Mouse (Mus musculus): ENCODE measurements around the gene Ankrd40. TPM values are rescaled to one million over a fixed set of nuclear protein-coding genes. Genes with fewer than 3 reads are reported as not detected.
A peak's percentile ranks its signal among the peaks of the same experiment; 100 is the strongest.

Gene Ankrd40
- polyA plus RNA-seq, 1 experiment from 2014 or later, result 20.4 TPM

- Histone ChIP-seq H3K4me1 (replicated peaks; ENCODE audit: control insufficient read depth, insufficient read depth, low read length) (peaks cover 22% of the 10 kb centered on the region), H3K4me2 (ENCODE audit: low read length) (no peak overlapping the region), H3K27me3 (replicated peaks; ENCODE audit: control insufficient read depth, insufficient read depth, low read length) (no peaks in the 10 kb centered on the region), H3K4me3 (ENCODE audit: low read depth, low read length) (no peak overlapping the region), H3K27ac (ENCODE audit: low read depth) (no peak overlapping the region), H3K36me3 (ENCODE audit: control insufficient read depth, insufficient read depth, low read length) (peaks cover 14% of the 10 kb centered on the region), H3K9ac (ENCODE audit: low read length) (no peak overlapping the region), H3K9me3 (ENCODE audit: control insufficient read depth, low read length) (no peaks in the 10 kb centered on the region)
- WGBS, result 94% methylated on average over 3 of the region's 3 CpGs
- ATAC-seq (replicated peaks; ENCODE audit: low FRiP score, low TSS enrichment, low read depth), result no peak
- no peak for DNase-seq (ENCODE audit: low spot score)
Observed at GRCm38 (mm10) chr11:94330211-94330610, 2.4 kb downstream of the Ankrd40 start.

GRCm38 (mm10) chr11:94332726-94333125 lies 4.9 kb downstream of the Ankrd40 start:
- Histone ChIP-seq H3K4me1 (replicated peaks; ENCODE audit: control insufficient read depth, insufficient read depth, low read length) (peaks cover 16% of the 10 kb centered on the region), H3K4me3 (ENCODE audit: low read depth, low read length) (no peak overlapping the region), H3K9me3 (ENCODE audit: control insufficient read depth, low read length) (no peaks in the 10 kb centered on the region), H3K36me3 (ENCODE audit: control insufficient read depth, insufficient read depth, low read length) (peaks cover 36% of the 10 kb centered on the region), H3K4me2 (ENCODE audit: low read length) (no peak overlapping the region), H3K27me3 (replicated peaks; ENCODE audit: control insufficient read depth, insufficient read depth, low read length) (no peaks in the 10 kb centered on the region), H3K27ac (ENCODE audit: low read depth) (no peak overlapping the region), H3K9ac (ENCODE audit: low read length) (no peak overlapping the region)
- no peak for DNase-seq (ENCODE audit: low spot score)
- WGBS, result 86% methylated on average over 6 of the region's 6 CpGs
- no peak for ATAC-seq (replicated peaks; ENCODE audit: low FRiP score, low TSS enrichment, low read depth)

DNA sequence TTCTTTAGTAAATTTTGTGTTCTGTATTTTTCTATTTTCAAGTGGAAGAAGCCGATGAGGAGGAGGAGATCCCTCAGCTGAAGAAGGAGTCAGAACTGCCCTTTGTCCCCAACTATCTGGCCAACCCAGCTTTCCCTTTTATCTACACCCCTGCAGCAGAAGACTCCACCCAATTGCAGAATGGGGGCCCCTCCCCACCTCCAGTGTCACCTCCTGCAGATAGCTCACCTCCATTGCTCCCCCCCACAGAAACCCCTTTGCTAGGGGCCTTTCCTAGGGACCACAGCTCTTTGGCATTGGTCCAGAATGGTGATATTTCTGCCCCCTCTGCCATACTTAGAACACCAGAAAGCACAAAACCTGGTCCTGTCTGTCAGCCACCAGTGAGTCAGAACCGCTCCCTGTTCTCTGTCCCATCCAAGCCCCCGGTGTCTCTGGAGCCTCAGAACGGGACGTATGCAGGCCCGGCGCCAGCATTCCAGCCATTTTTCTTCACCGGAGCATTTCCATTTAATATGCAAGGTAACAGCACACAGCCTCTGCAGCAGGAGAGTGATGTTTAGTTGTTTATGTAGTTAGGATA lies 6.7 kb downstream of the Ankrd40 start:
- DNase-seq (ENCODE audit: low spot score) (no peak), ATAC-seq (replicated peaks; ENCODE audit: low FRiP score, low TSS enrichment, low read depth) (no peak)
- Histone ChIP-seq H3K27me3 (replicated peaks; ENCODE audit: control insufficient read depth, insufficient read depth, low read length) (no peaks in the 10 kb centered on the region), H3K9ac (ENCODE audit: low read length) (no peak overlapping the region), H3K36me3 (ENCODE audit: control insufficient read depth, insufficient read depth, low read length) (peaks cover 54% of the 10 kb centered on the region), H3K4me2 (ENCODE audit: low read length) (no peak overlapping the region), H3K9me3 (ENCODE audit: control insufficient read depth, low read length) (no peaks in the 10 kb centered on the region), H3K27ac (ENCODE audit: low read depth) (no peak overlapping the region), H3K4me1 (replicated peaks; ENCODE audit: control insufficient read depth, insufficient read depth, low read length) (peaks cover 13% of the 10 kb centered on the region), H3K4me3 (ENCODE audit: low read depth, low read length) (no peak overlapping the region)
- WGBS, result 90% methylated on average over 8 of the region's 8 CpGs

GRCm38 (mm10) chr11:94336551-94336950 lies 8.8 kb downstream of the Ankrd40 start:
- H3K9ac ChIP-seq (ENCODE audit: low read length), result no peak overlapping the region
- H3K36me3 ChIP-seq (ENCODE audit: control insufficient read depth, insufficient read depth, low read length), result peaks cover 67% of the 10 kb centered on the region
- ATAC-seq (replicated peaks; ENCODE audit: low FRiP score, low TSS enrichment, low read depth), result no peak

DNA sequence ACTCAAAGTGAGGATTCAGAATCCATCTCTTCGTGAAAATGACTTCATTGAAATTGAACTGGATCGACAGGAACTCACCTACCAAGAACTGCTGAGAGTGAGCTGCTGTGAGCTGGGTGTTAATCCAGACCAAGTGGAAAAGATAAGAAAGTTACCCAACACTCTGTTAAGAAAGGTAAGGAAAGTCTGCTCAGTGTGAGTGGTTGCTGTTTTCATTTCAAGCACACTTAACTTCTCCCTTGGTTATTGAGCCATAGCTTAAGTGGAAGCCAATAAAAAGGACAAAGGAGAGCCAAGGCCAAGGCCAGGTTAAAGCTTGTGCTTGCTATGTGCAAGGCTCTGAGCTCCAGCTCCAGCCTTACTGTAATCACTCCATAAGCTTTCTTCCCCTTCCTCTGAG lies 10.5 kb downstream of the Ankrd40 start:
- no peaks in the 10 kb centered on the region for H3K27me3 ChIP-seq (replicated peaks; ENCODE audit: control insufficient read depth, insufficient read depth, low read length)
- no peak overlapping the region for H3K27ac ChIP-seq (ENCODE audit: low read depth)
- ATAC-seq (replicated peaks; ENCODE audit: low FRiP score, low TSS enrichment, low read depth), result no peak
- H3K4me3 ChIP-seq (ENCODE audit: low read depth, low read length), result no peak overlapping the region
- no peak overlapping the region for H3K4me2 ChIP-seq (ENCODE audit: low read length)
- no peaks in the 10 kb centered on the region for H3K9me3 ChIP-seq (ENCODE audit: control insufficient read depth, low read length)
- H3K4me1 ChIP-seq (replicated peaks; ENCODE audit: control insufficient read depth, insufficient read depth, low read length), result peaks cover 5% of the 10 kb centered on the region; the same call in 1 of the 2 replicates
- no peak overlapping the region for H3K9ac ChIP-seq (ENCODE audit: low read length)
- DNase-seq (ENCODE audit: low spot score), result no peak
- 84% methylated on average over 2 of the region's 2 CpGs for WGBS
- peaks cover 72% of the 10 kb centered on the region for H3K36me3 ChIP-seq (ENCODE audit: control insufficient read depth, insufficient read depth, low read length)

More at GRCm38 (mm10) chr11:94336551-94336950, 8.8 kb downstream of the Ankrd40 start:
- no peak for DNase-seq (ENCODE audit: low spot score)
- H3K27me3 ChIP-seq (replicated peaks; ENCODE audit: control insufficient read depth, insufficient read depth, low read length), result no peaks in the 10 kb centered on the region
- H3K27ac ChIP-seq (ENCODE audit: low read depth), result no peak overlapping the region
- H3K4me2 ChIP-seq (ENCODE audit: low read length), result no peak overlapping the region
- no peaks in the 10 kb centered on the region for H3K9me3 ChIP-seq (ENCODE audit: control insufficient read depth, low read length)
- no peak overlapping the region for H3K4me3 ChIP-seq (ENCODE audit: low read depth, low read length)
- H3K4me1 ChIP-seq (replicated peaks; ENCODE audit: control insufficient read depth, insufficient read depth, low read length), result no peaks in the 10 kb centered on the region; the same call in 1 of the 2 replicates

DNA sequence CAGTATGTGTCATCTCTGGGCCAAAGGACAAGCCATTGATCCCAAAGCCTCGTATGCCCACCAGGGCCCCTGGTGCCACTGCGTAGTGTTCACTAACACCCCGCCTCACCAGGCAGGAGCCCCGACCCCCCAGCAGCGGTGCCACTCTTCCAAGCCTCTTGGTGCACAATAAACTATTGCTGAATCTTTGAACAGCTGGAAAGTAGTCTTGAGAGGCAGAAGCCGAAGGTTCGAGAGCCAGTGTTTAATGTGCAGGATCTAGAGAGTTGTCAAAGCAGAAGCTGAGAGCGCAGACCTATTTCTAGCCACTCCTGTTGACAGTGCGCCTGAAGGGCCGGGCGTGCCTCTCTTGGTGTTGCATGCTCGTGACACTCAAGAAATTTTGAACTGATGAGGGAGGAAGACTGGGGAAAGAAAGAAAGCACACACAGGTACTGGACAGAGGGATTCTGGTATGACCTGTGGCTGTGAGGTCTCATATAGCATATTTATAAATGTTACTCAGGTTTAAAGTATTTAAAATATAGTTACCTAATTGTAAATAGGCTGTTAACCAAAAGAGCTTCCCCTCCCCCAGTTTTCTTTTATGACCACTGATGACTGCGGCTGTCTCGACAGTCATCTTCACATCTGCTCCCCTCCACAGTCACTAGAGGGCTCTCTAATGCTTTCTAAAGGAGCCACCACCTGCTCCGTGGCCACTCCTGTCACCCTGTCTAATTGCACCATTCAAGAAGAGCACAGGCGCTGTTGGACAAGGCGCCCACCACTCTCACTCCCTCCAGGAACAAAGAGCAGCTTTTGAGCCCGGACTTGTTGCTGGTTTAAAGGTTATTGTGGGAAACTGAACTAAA lies 12.2 kb downstream of the Ankrd40 start:
- peak; percentile 69 for DNase-seq (ENCODE audit: low spot score)
- H3K36me3 ChIP-seq (ENCODE audit: control insufficient read depth, insufficient read depth, low read length), result peaks cover 61% of the 10 kb centered on the region

DNA sequence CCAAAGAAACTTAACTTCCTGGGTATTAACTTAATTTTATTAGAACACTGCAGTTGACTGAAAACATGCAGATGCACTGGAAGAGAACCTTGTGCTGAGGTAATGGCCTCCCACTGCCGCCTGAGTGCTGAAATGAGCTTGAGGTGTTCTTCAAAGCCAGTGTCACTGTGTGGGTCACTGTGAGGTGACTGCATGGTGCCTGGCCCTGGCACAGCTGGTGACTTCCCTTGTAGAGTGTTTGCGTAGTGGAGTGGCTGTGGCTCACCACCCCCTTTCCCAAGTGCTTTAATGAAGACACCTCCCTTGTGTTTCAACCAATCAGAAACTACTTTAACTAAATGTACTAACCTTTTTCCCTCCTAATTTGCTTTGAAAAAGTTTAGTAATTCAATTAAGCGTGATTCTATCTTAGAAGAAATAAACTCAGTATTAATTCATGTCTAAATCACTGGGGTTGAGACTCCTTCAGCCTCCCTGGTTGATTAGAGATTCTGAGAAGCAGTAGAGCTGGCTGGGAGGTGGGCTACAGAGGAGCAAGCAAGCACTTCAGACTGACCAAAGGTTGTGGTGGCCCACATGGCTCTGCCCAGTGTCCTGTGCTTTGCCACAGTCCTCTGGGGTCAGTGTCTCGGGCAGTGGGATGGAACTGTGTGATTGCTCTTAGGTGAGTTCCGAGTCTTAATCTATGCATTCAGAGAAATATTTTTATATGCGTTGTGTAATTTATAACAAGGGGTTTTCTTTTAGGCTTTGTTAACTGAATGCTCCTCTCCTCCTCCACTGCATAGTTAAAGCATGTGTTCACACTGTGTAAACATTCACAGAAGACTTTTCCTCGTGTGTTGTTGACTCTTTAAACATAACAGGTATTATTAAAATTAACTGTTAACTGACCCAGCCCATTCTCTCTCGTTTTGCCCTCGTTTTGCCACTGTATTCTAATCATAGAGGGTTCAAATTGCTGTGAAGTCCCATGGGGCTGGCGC lies 13.4 kb downstream of the Ankrd40 start:
- Histone ChIP-seq H3K27ac (ENCODE audit: low read depth) (no peak overlapping the region), H3K4me3 (ENCODE audit: low read depth, low read length) (no peak overlapping the region), H3K4me1 (replicated peaks; ENCODE audit: control insufficient read depth, insufficient read depth, low read length) (peaks cover 9% of the 10 kb centered on the region), H3K9me3 (ENCODE audit: control insufficient read depth, low read length) (no peaks in the 10 kb centered on the region), H3K36me3 (ENCODE audit: control insufficient read depth, insufficient read depth, low read length) (peaks cover 48% of the 10 kb centered on the region), H3K9ac (ENCODE audit: low read length) (no peak overlapping the region), H3K4me2 (ENCODE audit: low read length) (no peak overlapping the region), H3K27me3 (replicated peaks; ENCODE audit: control insufficient read depth, insufficient read depth, low read length) (no peaks in the 10 kb centered on the region)
- no peak for ATAC-seq (replicated peaks; ENCODE audit: low FRiP score, low TSS enrichment, low read depth)
- 60% methylated on average over 10 of the region's 10 CpGs for WGBS
- DNase-seq (ENCODE audit: low spot score), result no peak

More for the DNA sequence above, 12.2 kb downstream of the Ankrd40 start:
- peak; percentile 29 for ATAC-seq (replicated peaks; ENCODE audit: low FRiP score, low TSS enrichment, low read depth)
- Histone ChIP-seq H3K9ac (ENCODE audit: low read length) (no peak overlapping the region), H3K4me2 (ENCODE audit: low read length) (no peak overlapping the region), H3K27me3 (replicated peaks; ENCODE audit: control insufficient read depth, insufficient read depth, low read length) (no peaks in the 10 kb centered on the region), H3K27ac (ENCODE audit: low read depth) (no peak overlapping the region), H3K4me1 (replicated peaks; ENCODE audit: control insufficient read depth, insufficient read depth, low read length) (peaks cover 5% of the 10 kb centered on the region; the same call in 1 of the 2 replicates), H3K4me3 (ENCODE audit: low read depth, low read length) (no peak overlapping the region), H3K9me3 (ENCODE audit: control insufficient read depth, low read length) (no peaks in the 10 kb centered on the region)
- WGBS, result 54% methylated on average over 18 of the region's 18 CpGs

GRCm38 (mm10) chr11:94342114-94342905 lies 14.5 kb downstream of the Ankrd40 start:
- peaks cover 15% of the 10 kb centered on the region for H3K4me1 ChIP-seq (replicated peaks; ENCODE audit: control insufficient read depth, insufficient read depth, low read length)
- no peaks in the 10 kb centered on the region for H3K27me3 ChIP-seq (replicated peaks; ENCODE audit: control insufficient read depth, insufficient read depth, low read length)
- no peaks in the 10 kb centered on the region for H3K9me3 ChIP-seq (ENCODE audit: control insufficient read depth, low read length)
- no peak overlapping the region for H3K4me3 ChIP-seq (ENCODE audit: low read depth, low read length)
- 29% methylated on average over 13 of the region's 13 CpGs for WGBS
- peaks cover 40% of the 10 kb centered on the region for H3K36me3 ChIP-seq (ENCODE audit: control insufficient read depth, insufficient read depth, low read length)
- no peak overlapping the region for H3K27ac ChIP-seq (ENCODE audit: low read depth)
- ATAC-seq (replicated peaks; ENCODE audit: low FRiP score, low TSS enrichment, low read depth), result no peak
- H3K9ac ChIP-seq (ENCODE audit: low read length), result no peak overlapping the region
- H3K4me2 ChIP-seq (ENCODE audit: low read length), result no peak overlapping the region
- DNase-seq (ENCODE audit: low spot score), result no peak

Measured in intestine, embryonic 14.5 days (tissue).